ENCODE assay signal across 8 mouse cellular contexts in genomic region chr11:70656964-70657363, GRCm38 (mm10). TPM values are rescaled to one million over a fixed set of nuclear protein-coding genes. Genes with fewer than 3 reads are reported as not detected.
A peak's percentile ranks its signal among the peaks of the same experiment; 100 is the strongest.
DNase-seq lines count a peak whose midpoint lies in the region; ATAC-seq and TF ChIP-seq lines count a peak whose summit lies in the region.

Gene Eno3, plus strand, starts transcription at chr11:70657202.

- TF ChIP-seq RAD21 in MEL (IDR thresholded peaks at IDR 0.05; ENCODE audit: low read depth, low read length): no peak

- H3K4me2 ChIP-seq in liver, embryonic 13.5 days: peak within 1 kb of the TSS; percentile 96

- TF ChIP-seq EP300 in MEL (IDR thresholded peaks at IDR 0.05; ENCODE audit: low read depth in 1 of 2, low read length in 2 of 2): no peak

- H3K9ac ChIP-seq in MEL (ENCODE audit: control insufficient read depth, low read depth, low read length, poor library complexity, severe bottlenecking): peak within 1 kb of the TSS; percentile 88
- H3K9ac ChIP-seq in liver, embryonic 13.5 days: peak within 1 kb of the TSS; percentile 99

- H3K27me3 ChIP-seq in MEL (ENCODE audit: control insufficient read depth in 1 of 2, insufficient read depth in 2 of 2, low read length in 2 of 2): no peaks in the 10 kb centered on the region
- no peaks in the 10 kb centered on the region for H3K27me3 ChIP-seq in liver, embryonic 13.5 days

- H3K27ac ChIP-seq in MEL (ENCODE audit: control insufficient read depth, low read depth, low read length): peak within 1 kb of the TSS; percentile 99
- peak within 1 kb of the TSS; percentile 96 for H3K27ac ChIP-seq in embryonic fibroblast, embryonic 13.5 days (ENCODE audit: insufficient read depth, low read length)
- peak within 1 kb of the TSS; percentile 99 for H3K27ac ChIP-seq in liver, embryonic 13.5 days

- TF ChIP-seq CTCF in MEL (IDR thresholded peaks at IDR 0.05 in 2 of 3, conservative IDR thresholded peaks at IDR 0.05 in 1 of 3; ENCODE audit: control insufficient read depth in 1 of 3, insufficient read depth in 1 of 3, low read depth in 2 of 3, low read length in 3 of 3, poor library complexity in 1 of 3, severe bottlenecking in 1 of 3): no peak
- no peak for TF ChIP-seq CTCF in embryonic fibroblast, embryonic 13.5 days (IDR thresholded peaks at IDR 0.05; ENCODE audit: borderline replicate concordance, insufficient read depth, low read length)

- WGBS in liver, embryonic 13.5 days (ENCODE audit: insufficient replicate concordance): 16% methylated on average over 3 of the region's 3 CpGs

- no peak for ATAC-seq in liver, embryonic 13.5 days (ENCODE audit: low read depth)

- peak; percentile 50 for DNase-seq in kidney, postnatal 10 days
- no peak for DNase-seq in kidney, adult 8-10 months
- DNase-seq in MEL (ENCODE audit: low read depth, low spot score): peak; percentile 63
- DNase-seq in heart, postnatal 10 days: peak; percentile 72 to 81
- DNase-seq in liver, embryonic 13.5 days: no peak
- peak; percentile 73 for DNase-seq in testis, postnatal 10 days (ENCODE audit: low spot score)
- DNase-seq in urinary bladder, adult 18-20 months (ENCODE audit: low spot score in 2 of 2): no peak

- peaks cover 41% of the 10 kb centered on the region for H3K79me2 ChIP-seq in MEL (ENCODE audit: control insufficient read depth, insufficient read depth, low read length, poor library complexity)

- peaks cover 2 to 23% of the 10 kb centered on the region in 2 experiments for H3K4me1 ChIP-seq in MEL (ENCODE audit: control insufficient read depth in 1 of 2, insufficient read depth in 2 of 2, low read length in 2 of 2)
- peaks cover 14% of the 10 kb centered on the region for H3K4me1 ChIP-seq in embryonic fibroblast, embryonic 13.5 days (ENCODE audit: control insufficient read depth, insufficient read depth, low read length)
- peaks cover 50% of the 10 kb centered on the region for H3K4me1 ChIP-seq in liver, embryonic 13.5 days (replicated peaks)

- H3K4me3 ChIP-seq in MEL (ENCODE audit: control insufficient read depth in 1 of 2, insufficient read depth in 1 of 2, low read depth in 2 of 2, low read length in 2 of 2): peak within 1 kb of the TSS; percentile 74 to 80
- H3K4me3 ChIP-seq in embryonic fibroblast, embryonic 13.5 days (ENCODE audit: insufficient read depth, low read length): peak within 1 kb of the TSS; percentile 39
- peak within 1 kb of the TSS; percentile 100 for H3K4me3 ChIP-seq in liver, embryonic 13.5 days (replicated peaks)

- no peak for TF ChIP-seq POLR2A in MEL (IDR thresholded peaks at IDR 0.05; ENCODE audit: control insufficient read depth in 1 of 2, insufficient read depth in 1 of 2, low read depth in 1 of 2, low read length in 2 of 2, poor library complexity in 1 of 2)
- TF ChIP-seq POLR2A in embryonic fibroblast, embryonic 13.5 days (IDR thresholded peaks at IDR 0.05; ENCODE audit: low read depth, low read length): 0 out of 2 replicates have a peak, but pooled peaks have one; percentile 24

- H3K9me3 ChIP-seq in MEL (replicated peaks; ENCODE audit: insufficient read depth, low read length): no peaks in the 10 kb centered on the region
- no peaks in the 10 kb centered on the region for H3K9me3 ChIP-seq in liver, embryonic 13.5 days (replicated peaks)

- peaks cover 6 to 19% of the 10 kb centered on the region in 2 experiments; a peak in 3 of 4 replicates for H3K36me3 ChIP-seq in MEL (ENCODE audit: control insufficient read depth in 1 of 2, insufficient read depth in 2 of 2, low read length in 2 of 2)
- peaks cover 25% of the 10 kb centered on the region for H3K36me3 ChIP-seq in liver, embryonic 13.5 days

- intact Hi-C loops in heart, postnatal 10 days (cut with DNase I): loop anchor here (1.0 kb wide), 1 partner anchor 10 kb away; no protein-coding TSS in a partner anchor

TF ChIP-seq in MEL, 35 proteins besides CTCF, POLR2A, EP300 and RAD21:
- no peak for TF ChIP-seq ZC3H11A (IDR thresholded peaks at IDR 0.05; ENCODE audit: low read depth, low read length)
- 0 out of 2 replicates have a peak, but pooled peaks have one; percentile 3 for TF ChIP-seq SIN3A (IDR thresholded peaks at IDR 0.05; ENCODE audit: low read length)
- no peak for TF ChIP-seq MAZ (IDR thresholded peaks at IDR 0.05; ENCODE audit: low read depth, low read length)
- 0 out of 2 replicates have a peak, but pooled peaks have one; percentile 18 for TF ChIP-seq NELFE (IDR thresholded peaks at IDR 0.05; ENCODE audit: low read depth, low read length)
- no peak for TF ChIP-seq POLR2AphosphoS2 (IDR thresholded peaks at IDR 0.05; ENCODE audit: low read length)
- no peak for TF ChIP-seq CHD1 (IDR thresholded peaks at IDR 0.05; ENCODE audit: low read depth, low read length)
- TF ChIP-seq MAFK (IDR thresholded peaks at IDR 0.05; ENCODE audit: borderline replicate concordance, low read depth, low read length): no peak
- TF ChIP-seq ETS1 (IDR thresholded peaks at IDR 0.05; ENCODE audit: low read depth, low read length): no peak; the same call in 1 of the 2 replicates
- no peak for TF ChIP-seq BHLHE40 (IDR thresholded peaks at IDR 0.05; ENCODE audit: borderline replicate concordance, low read depth, low read length)
- 0 out of 2 replicates have a peak, but pooled peaks have one; percentile 50 for TF ChIP-seq ZNF384 (IDR thresholded peaks at IDR 0.05; ENCODE audit: low read depth, low read length)

RNA-seq across cellular contexts. Expression of gene Eno3, which starts in this region (rescaled TPM):
- 12.9 and 14.2 TPM in 2 replicates for total RNA-seq in MEL (2012; rRNA removed)
- polyA plus RNA-seq in MEL (2012; ENCODE audit: insufficient read depth in 1 of 2, insufficient read length in 2 of 2, low read depth in 1 of 2, low replicate concordance in 2 of 2, missing spikeins in 1 of 2): 10 to 100 TPM in 1 of 2 experiments, not detected in 1; 16.8 TPM
- 15.6 and 31.0 TPM in 2 replicates for polyA plus RNA-seq in embryonic fibroblast, embryonic 13.5 days (2011; ENCODE audit: insufficient read length, low read depth, missing spikeins)
- 1,000 to 10,000 TPM; 1,599 to 1,711 TPM for total RNA-seq in heart, postnatal 10 days (2021)
- polyA plus RNA-seq in liver, embryonic 13.5 days (2015; fragmentation: Nextera tagmentation; extraction: Ambion mirVana): 5.5 and 6.7 TPM in 2 replicates

Comparison
In these comparisons a context has a peak if more than half of its experiments do, and no peak if none do; other contexts are left out.
1. RNA of gene Eno3 (total RNA-seq): 1,599 to 1,711 TPM in heart, postnatal 10 days; 12.9 to 14.2 TPM in MEL; every median in the first group is over 100 times any median in the second.
2. DNase-seq: peak in kidney, postnatal 10 days (single experiment), MEL (single experiment), heart, postnatal 10 days (2 of 2) and testis, postnatal 10 days (single experiment); none in kidney, adult 8-10 months (0 of 2), liver, embryonic 13.5 days (single experiment) and urinary bladder, adult 18-20 months (0 of 2).
3. H3K4me3 ChIP-seq: peak in every context shown above with its lines; median percentile 100 in liver, embryonic 13.5 days; 77 in MEL; 39 in embryonic fibroblast, embryonic 13.5 days.
4. Peak in every context shown above with its lines, with median percentiles within 50 percentile points of each other: H3K27ac ChIP-seq.